8 mouse cellular contexts compared by ENCODE assay signal in the genomic region with DNA sequence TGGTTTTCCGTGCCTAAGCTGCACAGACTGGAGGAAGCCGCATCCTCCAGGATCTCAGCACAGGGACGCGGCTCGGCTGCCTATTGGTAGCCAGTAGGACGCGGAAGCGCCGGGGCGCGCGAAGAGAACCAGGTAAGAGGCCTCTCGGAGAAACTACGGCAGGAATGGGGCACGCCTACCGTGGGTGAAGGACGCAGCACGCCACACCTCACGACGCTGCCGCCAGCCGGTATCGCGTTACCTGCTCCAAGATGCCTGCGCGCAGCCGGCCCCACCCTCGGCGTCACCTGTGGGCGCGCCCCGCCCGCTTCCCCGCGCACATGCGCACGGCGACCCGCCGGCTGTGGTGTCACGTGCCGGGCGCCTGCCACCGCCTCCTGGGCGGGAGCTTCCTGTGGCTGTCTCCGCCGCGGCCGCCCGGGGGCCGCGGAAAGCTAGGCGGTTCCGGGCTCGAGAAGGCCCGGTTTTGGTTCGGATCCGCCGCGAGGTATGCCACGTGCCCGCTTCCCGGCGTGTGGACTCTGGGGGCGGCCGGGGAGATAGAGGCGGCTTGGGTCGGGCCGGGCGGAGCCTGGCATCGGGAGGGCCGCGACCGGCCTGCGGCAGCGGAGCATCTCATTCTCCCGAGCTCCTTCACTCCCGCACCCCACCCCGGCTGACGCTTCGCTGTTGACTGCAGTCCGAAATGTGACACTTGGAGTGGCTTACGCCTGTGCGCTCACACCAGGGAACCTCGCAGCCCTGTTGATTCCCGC. TPM values are rescaled to one million over a fixed set of nuclear protein-coding genes. Genes with fewer than 3 reads are reported as not detected.
DNase-seq lines count a peak whose midpoint lies in the region; ATAC-seq and TF ChIP-seq lines count a peak whose summit lies in the region.

A gene (plus strand): TSS at position 354 of the 755 bp plus-strand sequence.

- peaks cover under 1 to 11% of the 10 kb centered on the region in 2 experiments for H3K36me3 ChIP-seq in MEL (ENCODE audit: control insufficient read depth in 1 of 2, insufficient read depth in 2 of 2, low read length in 2 of 2)
- peaks cover 1% of the 10 kb centered on the region for H3K36me3 ChIP-seq in forebrain, postnatal 0 days (ENCODE audit: insufficient read depth)
- peaks cover 1% of the 10 kb centered on the region; the same call in 1 of the 2 replicates for H3K36me3 ChIP-seq in lung, embryonic 16.5 days (ENCODE audit: control insufficient read depth, insufficient read depth, low read length)

- H3K4me3 ChIP-seq in MEL (ENCODE audit: control insufficient read depth in 1 of 2, insufficient read depth in 1 of 2, low read depth in 2 of 2, low read length in 2 of 2), result peak within 1 kb of the TSS; percentile 66 to 74
- peak within 1 kb of the TSS; percentile 95 for H3K4me3 ChIP-seq in cerebellum, adult 2 months (replicated peaks; ENCODE audit: insufficient read depth, low read depth, low read length)
- H3K4me3 ChIP-seq in forebrain, postnatal 0 days (ENCODE audit: low read depth, low read length), result peak within 1 kb of the TSS; percentile 62
- H3K4me3 ChIP-seq in lung, embryonic 16.5 days (ENCODE audit: low read length), result peak within 1 kb of the TSS; percentile 90

- TF ChIP-seq RAD21 in MEL (IDR thresholded peaks at IDR 0.05; ENCODE audit: low read depth, low read length), result no peak

- H3K27me3 ChIP-seq in MEL (ENCODE audit: control insufficient read depth in 1 of 2, insufficient read depth in 2 of 2, low read length in 2 of 2), result no peaks in the 10 kb centered on the region
- H3K27me3 ChIP-seq in cerebellum, adult 2 months (ENCODE audit: control insufficient read depth, insufficient read depth, low read length), result no peaks in the 10 kb centered on the region
- no peaks in the 10 kb centered on the region for H3K27me3 ChIP-seq in forebrain, postnatal 0 days (ENCODE audit: insufficient read depth, low read length)
- H3K27me3 ChIP-seq in lung, embryonic 16.5 days (ENCODE audit: control insufficient read depth, insufficient read depth, low read depth, low read length), result no peaks in the 10 kb centered on the region

- H3K4me2 ChIP-seq in forebrain, postnatal 0 days (ENCODE audit: low read depth), result peak within 1 kb of the TSS; percentile 90
- H3K4me2 ChIP-seq in lung, embryonic 16.5 days (ENCODE audit: low read depth, low read length), result peak within 1 kb of the TSS; percentile 94

- H3K9ac ChIP-seq in MEL (ENCODE audit: control insufficient read depth, low read depth, low read length, poor library complexity, severe bottlenecking), result peak within 1 kb of the TSS; percentile 92
- H3K9ac ChIP-seq in forebrain, postnatal 0 days, result peak within 1 kb of the TSS; percentile 83
- peak within 1 kb of the TSS; percentile 94 for H3K9ac ChIP-seq in lung, embryonic 16.5 days (ENCODE audit: low read length)

- H3K79me2 ChIP-seq in MEL (ENCODE audit: control insufficient read depth, insufficient read depth, low read length, poor library complexity), result peaks cover 7% of the 10 kb centered on the region

- peak; percentile 94 for DNase-seq in MEL (ENCODE audit: low read depth, low spot score)
- DNase-seq in cerebellum, adult 2 months, result peak; percentile 94 to 96
- peak; percentile 96 for DNase-seq in forebrain, postnatal 0 days
- peak; percentile 88 for DNase-seq in heart, postnatal 4 days
- peak; percentile 44 for DNase-seq in layer of hippocampus, adult 9-10 months (ENCODE audit: low spot score)
- peak; percentile 71 for DNase-seq in ovary, postnatal 10 days (ENCODE audit: low spot score)
- peak; percentile 86 to 89 for DNase-seq in thymus, postnatal 10 days (ENCODE audit: low spot score in 2 of 2)

- no peak for TF ChIP-seq EP300 in MEL (IDR thresholded peaks at IDR 0.05; ENCODE audit: low read depth in 1 of 2, low read length in 2 of 2)

- under 1% methylated on average over 86 of the region's 86 CpGs for WGBS in cerebellum, adult 2 months
- WGBS in forebrain, postnatal 0 days, result 2% methylated on average over 85 of the region's 86 CpGs
- WGBS in lung, embryonic 16.5 days, result under 1% methylated on average over 86 of the region's 86 CpGs

- peak; percentile 95 for ATAC-seq in forebrain, postnatal 0 days
- peak; percentile 97 for ATAC-seq in lung, embryonic 16.5 days (ENCODE audit: low read depth)

- no peak for TF ChIP-seq CTCF in MEL (IDR thresholded peaks at IDR 0.05 in 2 of 3, conservative IDR thresholded peaks at IDR 0.05 in 1 of 3; ENCODE audit: control insufficient read depth in 1 of 3, insufficient read depth in 1 of 3, low read depth in 2 of 3, low read length in 3 of 3, poor library complexity in 1 of 3, severe bottlenecking in 1 of 3)
- no peak for TF ChIP-seq CTCF in cerebellum, adult 2 months (IDR thresholded peaks at IDR 0.05; ENCODE audit: borderline replicate concordance, insufficient read depth, low read depth, low read length)
- TF ChIP-seq CTCF in forebrain, postnatal 0 days (IDR thresholded peaks at IDR 0.05; ENCODE audit: low read depth), result peak; percentile 40

- H3K9me3 ChIP-seq in MEL (replicated peaks; ENCODE audit: insufficient read depth, low read length), result no peaks in the 10 kb centered on the region
- no peaks in the 10 kb centered on the region for H3K9me3 ChIP-seq in forebrain, postnatal 0 days (ENCODE audit: low read length)
- no peaks in the 10 kb centered on the region for H3K9me3 ChIP-seq in lung, embryonic 16.5 days (ENCODE audit: control insufficient read depth, low read length)

- TF ChIP-seq POLR2A in MEL (IDR thresholded peaks at IDR 0.05; ENCODE audit: control insufficient read depth in 1 of 2, insufficient read depth in 1 of 2, low read depth in 1 of 2, low read length in 2 of 2, poor library complexity in 1 of 2), result peak; percentile 88 to 96
- TF ChIP-seq POLR2A in cerebellum, adult 2 months (IDR thresholded peaks at IDR 0.05; ENCODE audit: borderline replicate concordance, insufficient read depth, low read length), result peak; percentile 90

- peaks cover 0 to 17% of the 10 kb centered on the region in 2 experiments; a peak in 3 of 4 replicates for H3K4me1 ChIP-seq in MEL (ENCODE audit: control insufficient read depth in 1 of 2, insufficient read depth in 2 of 2, low read length in 2 of 2)
- H3K4me1 ChIP-seq in cerebellum, adult 2 months (ENCODE audit: control insufficient read depth, insufficient read depth, low read length), result peaks cover 9% of the 10 kb centered on the region; the same call in 1 of the 2 replicates
- peaks cover 6% of the 10 kb centered on the region; the same call in 1 of the 2 replicates for H3K4me1 ChIP-seq in forebrain, postnatal 0 days (ENCODE audit: insufficient read depth)
- peaks cover 10% of the 10 kb centered on the region for H3K4me1 ChIP-seq in lung, embryonic 16.5 days (replicated peaks; ENCODE audit: control insufficient read depth, insufficient read depth, low read length)

- H3K27ac ChIP-seq in MEL (ENCODE audit: control insufficient read depth, low read depth, low read length), result peak within 1 kb of the TSS; percentile 64
- H3K27ac ChIP-seq in cerebellum, adult 2 months (ENCODE audit: insufficient read depth, low read length), result peak within 1 kb of the TSS; percentile 77
- peak within 1 kb of the TSS; percentile 94 for H3K27ac ChIP-seq in forebrain, postnatal 0 days (ENCODE audit: low read depth, low read length)
- H3K27ac ChIP-seq in lung, embryonic 16.5 days (ENCODE audit: low read length), result peak within 1 kb of the TSS; percentile 88

TF ChIP-seq in MEL, 35 proteins besides CTCF, POLR2A, EP300 and RAD21 (continues in another document):
- TF ChIP-seq BHLHE40 (IDR thresholded peaks at IDR 0.05; ENCODE audit: borderline replicate concordance, low read depth, low read length) (peak; percentile 98), MAZ (IDR thresholded peaks at IDR 0.05; ENCODE audit: low read depth, low read length) (peak; percentile 73), MYC (IDR thresholded peaks at IDR 0.05; ENCODE audit: low read depth, low read length) (peak; percentile 49; the same call in 1 of the 2 replicates), MXI1 (IDR thresholded peaks at IDR 0.05; ENCODE audit: low read depth, low read length) (peak; percentile 77; the same call in 1 of the 2 replicates), NRF1 (IDR thresholded peaks at IDR 0.05; ENCODE audit: insufficient read depth, low read depth, low read length, poor library complexity, severe bottlenecking) (peak; percentile 97), KAT2A (conservative IDR thresholded peaks at IDR 0.05; ENCODE audit: low read depth, low read length) (no peak; the same call in 1 of the 2 replicates), TCF12 (IDR thresholded peaks at IDR 0.05; ENCODE audit: low read depth, low read length) (0 out of 2 replicates have a peak, but pooled peaks have one; percentile 40), POLR2AphosphoS2 (IDR thresholded peaks at IDR 0.05; ENCODE audit: low read length) (peak; percentile 69; the same call in 1 of the 2 replicates), TAL1 (IDR thresholded peaks at IDR 0.05; ENCODE audit: low read length) (no peak), ZMIZ1 (IDR thresholded peaks at IDR 0.05; ENCODE audit: low read depth, low read length) (peak; percentile 77), NELFE (IDR thresholded peaks at IDR 0.05; ENCODE audit: low read depth, low read length) (peak; percentile 92), ETS1 (IDR thresholded peaks at IDR 0.05; ENCODE audit: low read depth, low read length) (peak; percentile 44; the same call in 1 of the 2 replicates), GABPA (IDR thresholded peaks at IDR 0.05; ENCODE audit: low read depth, low read length) (no peak), ELF1 (IDR thresholded peaks at IDR 0.05; ENCODE audit: low read depth, low read length) (peak; percentile 43), HCFC1 (IDR thresholded peaks at IDR 0.05; ENCODE audit: low read depth, low read length) (peak; percentile 75), MEF2A (IDR thresholded peaks at IDR 0.05; ENCODE audit: extremely low read depth, insufficient replicate concordance, low read depth, low read length, poor library complexity, severe bottlenecking) (no peak), SMC3 (IDR thresholded peaks at IDR 0.05; ENCODE audit: low read depth, low read length) (no peak), RCOR1 (IDR thresholded peaks at IDR 0.05; ENCODE audit: low read depth, low read length) (no peak), MYB (IDR thresholded peaks at IDR 0.05; ENCODE audit: low read depth, low read length) (no peak), MAFK (IDR thresholded peaks at IDR 0.05; ENCODE audit: borderline replicate concordance, low read depth, low read length) (no peak)

RNA-seq across cellular contexts. Expression of the gene that starts here (rescaled TPM):
- 35.6 and 37.0 TPM in 2 replicates for total RNA-seq in MEL (2012; rRNA removed)
- polyA plus RNA-seq in MEL (2012; ENCODE audit: insufficient read depth in 1 of 2, insufficient read length in 2 of 2, low read depth in 1 of 2, low replicate concordance in 2 of 2, missing spikeins in 1 of 2), result 10 to 100 TPM in 1 of 2 experiments, not detected in 1; 50.3 TPM
- polyA plus RNA-seq in cerebellum, adult 2 months (2012; rRNA removed), result 48.1 and 50.0 TPM in 2 replicates
- 45.1 and 59.7 TPM in 2 replicates for total RNA-seq in forebrain, postnatal 0 days (2014; rRNA removed)
- polyA plus RNA-seq in forebrain, postnatal 0 days (2015; fragmentation: Nextera tagmentation; extraction: Ambion mirVana), result 12.0 and 14.5 TPM in 2 replicates
- total RNA-seq in heart, postnatal 4 days (2021), result 10 to 100 TPM; 24.5 to 24.6 TPM
- polyA plus RNA-seq in lung, embryonic 16.5 days (2015; fragmentation: Nextera tagmentation; extraction: Ambion mirVana), result 30.0 and 30.2 TPM in 2 replicates

Comparison
In these comparisons a context has a peak if more than half of its experiments do, and no peak if none do; other contexts are left out.
1. Peak in every context shown above with its lines: DNase-seq, ATAC-seq, H3K4me3 ChIP-seq and H3K27ac ChIP-seq.
2. DNase-seq: peak in every context shown above with its lines; median percentile 96 in forebrain, postnatal 0 days; 95 in cerebellum, adult 2 months; 94 in MEL; 88 in heart, postnatal 4 days; 88 in thymus, postnatal 10 days; 71 in ovary, postnatal 10 days; 44 in layer of hippocampus, adult 9-10 months.